ENCODE assay signal across 15 mouse cellular contexts in genomic region chr14:79836186-79836585, GRCm38 (mm10).
"Had no signal": no experiment of that assay in that cellular context is flagged by ENCODE, and none has a peak within 500 bp of the region (broad histone marks: within the 10 kb centered on the region; RNA-seq: fewer than 3 reads in every experiment).

No protein-coding gene starts in this region.

- ATAC-seq: liver, postnatal 0 days had no signal

- DNase-seq: kidney, adult 8-10 months; kidney, postnatal 10 days; kidney, postnatal 36 days; layer of hippocampus, postnatal 36 days; liver, postnatal 0 days; lung, postnatal 10 days; lung, postnatal 36 days; midbrain, embryonic 14.5 days; thymus, adult 2 months; thymus, postnatal 14 days; thymus, postnatal 4 days had no signal

- H3K9ac ChIP-seq: kidney, embryonic 15.5 days; liver, embryonic 14.5 days; liver, postnatal 0 days; lung, embryonic 15.5 days had no signal

- H3K9me3 ChIP-seq: kidney, embryonic 15.5 days; lung, embryonic 15.5 days had no signal

- H3K4me1 ChIP-seq: lung, embryonic 15.5 days had no signal

- H3K4me3 ChIP-seq: kidney, embryonic 15.5 days; left cerebral cortex, adult 2 months; lung, embryonic 15.5 days had no signal

- H3K27ac ChIP-seq: kidney, embryonic 15.5 days; left cerebral cortex, adult 2 months; liver, embryonic 14.5 days; lung, embryonic 15.5 days had no signal

- H3K36me3 ChIP-seq: kidney, embryonic 15.5 days; lung, embryonic 15.5 days had no signal
